Mouse (Mus musculus): ENCODE measurements at regions not wholly inside any gene's neighbourhood (a gene's known extent, or its start where the extent isn't known, plus 50 kb on each side); places are given as distances from the start of the nearest gene placed in this dataset.

- in situ Hi-C loops (cut with MboI, MseI): no loop called here
These were observed 170.7 kb downstream of the Plpp3 start for GRCm38 (mm10) chr4:105327711-105328471.

DNA sequence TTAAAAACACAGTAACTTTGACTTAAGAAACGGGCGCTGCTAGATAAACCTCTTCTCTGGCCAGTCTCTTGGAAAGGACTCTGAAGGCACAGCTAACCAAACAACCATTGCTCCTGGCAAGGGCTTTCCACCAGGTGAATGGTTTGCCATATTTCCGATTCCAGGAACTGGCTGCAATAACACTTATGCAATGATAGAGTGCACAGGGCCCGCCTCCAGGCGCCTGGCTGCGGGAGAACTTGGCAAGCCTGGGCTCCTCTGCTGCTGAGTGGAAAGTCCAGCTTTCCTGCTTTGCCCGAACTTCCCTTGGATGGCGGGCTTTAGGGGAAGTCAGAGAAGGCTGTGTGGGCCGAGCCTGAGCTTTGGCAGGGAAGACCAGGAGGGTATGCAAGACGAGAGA is 171.6 kb downstream of the Plpp3 start:
- in situ Hi-C loops (cut with MboI, MseI): no loop called here

GRCm38 (mm10) chr4:105332081-105332480 is 174.9 kb downstream of the Plpp3 start:
- in situ Hi-C loops (cut with MboI, MseI): no loop called here

GRCm38 (mm10) chr4:105335872-105336271 is 178.7 kb downstream of the Plpp3 start:
- in situ Hi-C loops (cut with MboI, MseI): no loop called here

GRCm38 (mm10) chr4:105336557-105336956 is 179.4 kb downstream of the Plpp3 start:
- in situ Hi-C loops (cut with MboI, MseI): no loop called here

DNA sequence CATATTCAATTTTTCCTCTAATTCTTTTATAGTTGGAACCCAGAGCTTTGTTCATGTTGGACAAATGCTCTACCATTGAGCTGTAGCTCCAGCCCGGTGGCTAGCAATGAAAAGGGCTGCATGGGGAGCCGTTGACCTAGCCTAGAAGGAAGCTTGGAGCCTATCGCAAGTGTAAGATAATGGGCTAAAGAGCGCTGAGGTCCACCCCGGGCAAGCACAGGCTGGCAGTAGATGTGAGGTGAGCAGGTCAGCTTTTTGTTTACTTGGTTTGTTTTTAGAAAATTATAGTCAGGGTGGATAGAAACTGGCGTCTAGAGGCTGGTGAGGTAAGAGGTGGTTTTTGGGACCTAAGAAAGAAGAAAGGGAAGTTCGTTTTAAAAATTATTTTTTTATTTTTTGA is 181.0 kb downstream of the Plpp3 start:
- in situ Hi-C loops (cut with MboI, MseI): no loop called here

DNA sequence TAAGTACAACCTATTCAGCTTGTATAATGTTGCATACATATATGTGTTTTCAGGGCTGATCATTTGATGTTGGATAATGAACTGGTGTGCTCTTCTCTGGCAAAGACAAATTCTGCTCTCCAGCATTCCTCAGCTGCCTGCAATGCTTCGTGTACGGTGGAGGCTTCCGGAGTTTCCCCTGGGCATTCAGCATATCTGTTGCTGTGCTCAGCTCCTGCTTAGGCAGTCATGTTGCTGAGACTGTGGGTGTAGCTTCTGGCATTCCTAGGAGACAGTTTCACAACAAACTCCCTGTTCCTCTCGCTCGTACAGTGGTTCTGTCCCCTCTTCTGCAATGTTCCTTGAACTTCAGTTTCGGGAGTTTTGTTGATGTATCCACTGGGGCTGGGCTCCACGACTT is 181.7 kb downstream of the Plpp3 start:
- in situ Hi-C loops (cut with MboI, MseI): no loop called here

DNA sequence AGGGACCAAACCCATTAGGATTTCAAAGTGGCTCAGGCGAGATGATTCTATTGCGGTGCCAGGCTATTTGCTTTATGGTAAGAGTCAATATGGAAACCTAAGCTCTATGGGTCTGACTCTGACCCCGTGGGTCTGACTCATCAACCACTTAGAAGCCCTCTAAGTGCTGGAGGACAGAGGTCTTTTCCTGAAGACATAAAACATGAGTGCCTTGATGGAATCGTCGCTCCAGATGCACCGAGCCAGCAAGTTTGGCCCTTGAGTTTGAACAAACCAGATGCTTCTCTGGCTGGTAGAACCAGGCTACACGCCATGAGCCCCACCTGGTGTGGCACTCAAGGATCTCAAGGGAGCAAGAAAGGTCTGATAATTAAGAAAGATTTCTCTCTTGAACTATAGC is 184.1 kb downstream of the Plpp3 start:
- in situ Hi-C loops (cut with MboI, MseI): no loop called here

GRCm38 (mm10) chr4:105346846-105347245 is 189.7 kb downstream of the Plpp3 start:
- in situ Hi-C loops (cut with MboI, MseI): no loop called here

DNA sequence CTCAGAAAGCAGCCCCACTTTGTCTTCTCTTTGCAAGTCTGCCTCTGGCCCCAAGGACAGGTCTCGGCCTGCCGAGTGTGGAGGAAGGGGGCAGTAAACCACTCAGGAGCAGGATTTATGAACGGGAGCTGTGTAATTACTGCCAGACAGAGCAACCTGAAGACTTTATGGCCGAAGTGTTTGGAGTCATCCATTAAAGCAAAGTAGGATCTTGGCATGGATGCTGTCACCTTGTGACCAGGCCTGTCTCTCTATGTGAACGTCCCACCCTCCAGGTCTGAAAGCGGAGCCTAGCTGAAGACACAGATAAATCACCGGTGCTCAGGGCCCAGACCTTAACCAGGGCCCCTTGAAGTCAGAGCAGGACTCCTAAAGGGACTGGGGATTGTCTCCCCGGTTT is 190.8 kb downstream of the Plpp3 start:
- in situ Hi-C loops (cut with MboI, MseI): no loop called here

DNA sequence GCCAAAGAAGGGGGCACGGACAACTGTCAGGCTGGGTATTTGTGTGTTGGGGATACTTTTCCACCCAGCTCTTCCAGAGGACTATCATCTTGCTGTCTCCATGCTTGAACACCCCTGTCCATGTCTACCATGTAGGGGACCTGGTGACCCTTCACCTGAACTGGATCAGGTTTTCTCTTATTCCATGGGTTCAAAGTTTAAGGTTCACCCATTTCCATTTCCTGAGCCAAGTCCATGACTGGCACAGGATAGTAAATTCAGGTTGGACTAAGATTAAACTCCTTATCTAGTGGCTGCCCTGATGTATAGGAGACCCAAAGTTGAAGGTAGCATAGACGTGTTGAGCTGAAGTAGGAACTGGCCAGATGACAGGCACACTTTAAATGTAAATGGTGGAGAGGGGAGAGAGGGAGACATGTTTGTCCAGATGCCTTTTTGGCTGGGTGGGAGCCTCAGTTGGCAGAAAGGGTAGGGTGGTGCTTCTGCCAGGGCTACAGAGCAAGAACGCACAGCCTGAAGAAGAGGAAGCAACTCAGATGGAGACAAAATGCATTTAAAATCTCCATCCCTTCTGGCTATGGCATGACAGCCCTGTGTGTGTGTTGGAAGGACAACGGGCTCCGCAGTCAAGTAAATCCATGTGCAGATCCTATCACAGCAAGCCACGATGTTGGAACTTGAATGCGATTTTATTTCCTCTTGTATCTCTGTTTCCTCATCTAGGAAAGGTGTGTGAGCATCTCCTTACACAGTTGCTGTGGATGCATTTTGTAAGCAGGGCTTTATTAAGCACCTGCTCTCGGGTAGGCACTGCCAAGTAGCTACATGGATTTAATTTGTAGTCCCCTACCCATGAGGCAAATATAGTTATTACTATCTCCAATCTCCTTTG is 192.4 kb downstream of the Plpp3 start:
- in situ Hi-C loops (cut with MboI, MseI): loop anchor here in 1 of 2 experiments (25.0 kb wide), 1 partner anchor 813 kb away; no protein-coding TSS in a partner anchor

- in situ Hi-C loops (cut with MboI, MseI): loop anchor here in 1 of 2 experiments (25.0 kb wide), 1 partner anchor 810 kb away; no protein-coding TSS in a partner anchor
These were observed 195.2 kb downstream of the Plpp3 start for GRCm38 (mm10) chr4:105352342-105352741.

DNA sequence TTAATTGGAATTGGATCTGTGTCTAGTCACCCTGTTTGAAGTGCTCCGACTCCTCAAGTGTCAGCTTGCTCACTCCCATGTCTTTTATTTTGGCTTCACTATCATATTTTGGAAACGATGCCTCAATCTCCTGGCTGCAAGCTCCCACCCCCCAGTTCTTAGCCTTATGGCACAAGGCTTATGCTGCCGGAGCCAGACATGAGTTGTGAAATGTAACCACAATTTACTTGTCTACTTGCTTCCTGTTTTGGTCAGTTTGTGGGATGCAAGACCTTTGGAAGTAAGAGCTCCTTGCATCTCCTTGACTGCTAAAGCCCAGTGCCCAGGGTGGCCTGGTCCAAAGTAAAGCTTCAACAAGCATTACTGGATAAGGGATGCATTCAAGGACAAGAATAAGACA is 195.8 kb downstream of the Plpp3 start:
- in situ Hi-C loops (cut with MboI, MseI): loop anchor here in 1 of 2 experiments (25.0 kb wide), 1 partner anchor 809 kb away; no protein-coding TSS in a partner anchor

DNA sequence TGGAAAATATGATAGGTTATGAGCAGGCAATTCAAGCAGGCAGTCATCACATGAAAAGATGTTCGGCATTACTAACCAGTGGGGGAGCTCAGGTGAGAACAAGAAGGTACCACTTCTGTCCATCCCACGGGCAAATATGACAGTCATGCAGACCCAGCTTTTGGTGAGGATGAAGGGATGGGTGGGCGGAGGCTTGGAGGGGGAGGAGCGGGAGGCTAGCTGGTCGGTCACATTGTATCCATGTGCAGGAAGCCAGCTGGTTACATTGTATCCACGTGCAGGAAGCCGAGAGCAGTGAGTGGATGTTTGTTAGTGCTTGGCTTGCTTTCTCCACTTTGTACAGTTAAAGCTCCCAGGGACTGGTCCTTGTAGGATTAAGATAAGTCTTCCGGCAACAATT is 196.9 kb downstream of the Plpp3 start:
- in situ Hi-C loops (cut with MboI, MseI): loop anchor here in 1 of 2 experiments (25.0 kb wide), 1 partner anchor 808 kb away; no protein-coding TSS in a partner anchor

DNA sequence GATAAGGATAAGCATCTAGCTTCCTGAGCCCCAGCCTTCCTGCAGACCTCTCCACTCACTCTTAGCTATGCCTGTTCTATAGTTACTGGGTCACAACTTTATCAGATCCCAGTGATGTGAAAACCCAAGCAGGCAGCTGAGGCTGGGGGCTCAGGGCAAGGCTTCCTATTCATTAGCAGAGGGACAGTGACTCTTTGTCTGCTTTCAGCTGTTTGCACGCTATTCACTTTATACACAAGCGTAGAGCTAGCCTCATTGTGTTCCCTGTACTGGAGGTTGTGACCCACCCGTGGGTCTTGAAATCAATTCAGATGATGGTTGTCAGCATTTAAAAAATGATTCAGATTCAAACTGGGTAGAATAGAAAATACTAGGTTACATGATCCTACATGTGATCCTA is 199.5 kb downstream of the Plpp3 start:
- in situ Hi-C loops (cut with MboI, MseI): loop anchor here in 1 of 2 experiments (25.0 kb wide), 1 partner anchor 806 kb away; no protein-coding TSS in a partner anchor

- in situ Hi-C loops (cut with MboI, MseI): loop anchor here in 1 of 2 experiments (25.0 kb wide), 1 partner anchor 804 kb away; no protein-coding TSS in a partner anchor
These were observed 201.6 kb downstream of the Plpp3 start for GRCm38 (mm10) chr4:105358725-105359124.

GRCm38 (mm10) chr4:105364496-105364895 is 207.3 kb downstream of the Plpp3 start:
- in situ Hi-C loops (cut with MboI, MseI): loop anchor here in 1 of 2 experiments (25.0 kb wide), 1 partner anchor 798 kb away; no protein-coding TSS in a partner anchor

- in situ Hi-C loops (cut with MboI, MseI): loop anchor here in 1 of 2 experiments (25.0 kb wide), 1 partner anchor 797 kb away; no protein-coding TSS in a partner anchor
These were observed 207.9 kb downstream of the Plpp3 start for GRCm38 (mm10) chr4:105365076-105365475.

DNA sequence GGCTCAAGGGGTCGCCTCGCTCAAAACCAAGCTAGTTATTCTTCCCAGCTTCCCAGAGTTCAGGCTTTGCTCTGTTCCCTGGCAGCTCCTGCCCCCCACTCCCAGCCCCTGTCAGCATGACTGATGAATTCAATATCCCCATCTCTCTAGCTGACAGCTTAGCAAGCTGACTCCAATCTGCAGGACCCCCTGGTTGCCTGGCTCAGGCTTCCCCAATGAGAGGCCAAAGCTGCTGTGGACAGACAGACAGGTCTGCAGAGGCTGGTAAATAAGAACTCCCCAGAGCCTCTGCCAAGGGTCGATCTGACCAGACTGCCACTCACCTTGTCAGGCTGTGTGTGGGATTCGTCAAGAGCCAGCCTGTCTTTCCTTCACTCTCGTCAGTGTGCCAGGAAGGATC is 219.4 kb downstream of the Plpp3 start:
- in situ Hi-C loops (cut with MboI, MseI): no loop called here

DNA sequence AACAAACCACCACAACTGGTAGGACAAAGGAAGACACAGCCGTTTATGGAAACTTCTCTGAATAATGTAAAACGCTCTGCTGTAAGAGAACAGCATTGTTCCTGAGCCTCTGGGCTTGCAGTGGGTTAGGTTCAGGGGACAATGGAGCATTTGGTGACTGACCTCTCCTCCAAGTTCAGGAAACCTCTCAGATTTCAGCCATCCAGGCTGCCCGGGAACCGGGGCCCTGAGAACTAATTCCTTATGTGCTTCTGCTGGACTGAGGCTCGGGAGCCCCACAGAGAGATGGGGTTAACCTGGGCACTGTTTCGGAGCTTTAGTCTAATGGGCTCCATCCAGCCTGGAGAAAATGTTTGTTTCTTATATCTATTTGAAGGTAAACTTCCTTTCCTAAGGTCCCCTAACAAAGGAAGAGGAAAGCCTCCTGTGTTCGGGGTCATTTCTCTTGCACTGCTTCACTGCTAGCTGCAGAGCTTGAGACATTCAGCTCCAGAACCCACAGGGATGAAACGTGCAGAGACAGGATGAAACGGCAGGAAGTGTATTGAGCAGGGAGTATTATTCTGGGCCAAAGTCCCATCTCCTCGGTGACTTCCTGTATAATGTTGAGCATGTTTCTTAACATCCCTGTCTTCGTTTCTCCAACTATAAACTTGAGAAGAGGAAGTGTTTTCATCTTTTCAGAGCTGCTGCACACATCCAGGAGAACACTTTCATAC is 220.5 kb downstream of the Plpp3 start:
- in situ Hi-C loops (cut with MboI, MseI): no loop called here

GRCm38 (mm10) chr4:105384826-105385225 is 227.7 kb downstream of the Plpp3 start:
- in situ Hi-C loops (cut with MboI, MseI): no loop called here
